Mouse (Mus musculus) embryonic facial prominence, embryonic 10.5 days (tissue): ENCODE measurements around the gene Sept11. TPM values are rescaled to one million over a fixed set of nuclear protein-coding genes. Genes with fewer than 3 reads are reported as not detected.
A peak's percentile ranks its signal among the peaks of the same experiment; 100 is the strongest.

Experiments used
- DNase-seq: peaks from one replicate; pipeline ENCODE4 v3.0.0-alpha.2; 2017; ENCODE audit warnings: low spot score
- H3K27ac ChIP-seq: fragments of 300-500 bp; sonication (generic); replicated peaks from 2 replicates; pipeline ENCODE4 v1.5.1; 2016; ENCODE audit warnings: mild to moderate bottlenecking
- H3K27me3 ChIP-seq: fragments of 300-500 bp; sonication (generic); replicated peaks from 2 replicates; pipeline ENCODE4 v1.6.1; 2016; ENCODE audit warnings: low read depth, mild to moderate bottlenecking; ENCODE audit not compliant: poor library complexity, severe bottlenecking
- H3K36me3 ChIP-seq: fragments of 300-500 bp; sonication (generic); replicated peaks from 2 replicates; pipeline ENCODE4 v1.6.1; 2016; ENCODE audit warnings: mild to moderate bottlenecking, moderate library complexity
- H3K4me1 ChIP-seq: fragments of 300-500 bp; sonication (generic); 2 replicates; pipeline ENCODE4 v1.6.1; 2016
- H3K4me3 ChIP-seq: fragments of 300-500 bp; sonication (generic); 2 replicates; pipeline ENCODE4 v1.5.1; 2016; ENCODE audit warnings: mild to moderate bottlenecking, moderate library complexity
- H3K9me3 ChIP-seq: fragments of 300-500 bp; sonication (generic); 2 replicates; pipeline ENCODE4 v1.6.1; 2016; ENCODE audit warnings: mild to moderate bottlenecking
- WGBS: fragments of 180-500 bp; shearing (Covaris S2); methylation state at CpG from one replicate; pipeline ENCODE4 v1.1.7; 2016; 5-methylcytosine and 5-hydroxymethylcytosine counted together
- polyA plus RNA-seq: library from polyadenylated mRNA; unstranded; fragments of >200 nt; fragmentation: Nextera tagmentation; extraction: Ambion mirVana; gene quantifications from 2 replicates; pipeline ENCODE4 v1.2.1, GENCODE M21; 2016

Gene Sept11
- polyA plus RNA-seq: 294 and 297 TPM in 2 replicates

- Histone ChIP-seq H3K27ac (peak within 1 kb of the TSS; percentile 97), H3K27me3 (no peaks in the 10 kb centered on the region), H3K4me1 (peaks cover 62% of the 10 kb centered on the region), H3K9me3 (no peaks in the 10 kb centered on the region), H3K36me3 (peaks cover 6% of the 10 kb centered on the region), H3K4me3 (peak within 1 kb of the TSS; percentile 81)
- WGBS: under 1% methylated on average over 63 of the region's 63 CpGs
- peak; percentile 95 for DNase-seq
Observed at GRCm38 (mm10) chr5:93092857-93093622, at the start of gene Sept11. Sept11 (plus strand) TSS chr5:93093437.

- peak overlapping the region; percentile 67 for H3K27ac ChIP-seq
- H3K9me3 ChIP-seq: no peaks in the 10 kb centered on the region
- H3K27me3 ChIP-seq: peaks cover 86% of the 10 kb centered on the region
- no peaks in the 10 kb centered on the region for H3K36me3 ChIP-seq
- DNase-seq: peak; percentile 52
- peaks cover 53% of the 10 kb centered on the region for H3K4me1 ChIP-seq
- H3K4me3 ChIP-seq: peak overlapping the region; percentile 63
- 2% methylated on average over 69 of the region's 69 CpGs for WGBS
Observed at GRCm38 (mm10) chr5:93043688-93044583, 49.3 kb upstream of the Sept11 start.

DNA sequence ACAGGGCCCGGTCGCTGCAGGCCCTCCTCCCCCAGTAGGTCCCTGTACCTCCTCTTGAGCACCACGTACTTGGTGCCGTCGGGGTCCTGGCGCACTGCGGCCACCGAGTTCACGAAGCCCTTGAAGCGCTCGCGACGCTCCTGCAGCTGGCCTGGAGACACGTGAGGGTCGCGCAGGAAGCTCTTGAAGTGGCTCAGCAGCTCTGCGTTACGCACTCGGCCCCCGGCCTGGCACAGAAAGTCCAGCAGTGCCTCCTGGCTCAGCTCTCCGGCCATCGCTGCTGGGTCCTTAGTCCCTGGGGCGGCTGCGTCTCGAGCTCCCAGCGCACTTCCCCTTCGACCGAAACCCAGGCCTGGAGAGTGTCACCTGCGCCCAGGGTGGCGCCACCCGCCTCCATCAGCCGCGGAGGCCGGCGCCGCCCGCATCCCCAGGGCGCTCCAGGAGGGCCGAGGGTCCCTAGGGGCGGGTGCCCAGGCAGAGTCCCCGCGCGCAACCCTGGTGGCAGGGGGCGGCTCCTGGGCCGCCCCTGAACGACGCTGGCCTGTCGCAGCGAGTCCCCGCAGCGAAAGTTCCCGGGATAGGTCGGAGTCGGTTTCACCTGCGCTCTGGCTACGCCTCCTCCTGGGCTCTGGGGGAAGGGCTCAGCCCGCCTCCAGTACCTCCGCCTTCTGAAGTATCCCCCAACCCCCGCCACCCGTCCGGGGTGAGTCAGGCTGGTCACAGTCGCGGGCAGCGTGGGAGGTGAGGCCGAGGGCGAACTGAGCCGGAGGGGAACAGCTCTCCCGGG lies 48.5 kb upstream of the Sept11 start, which contains the start of gene Sowahb:
Gene Sowahb, minus strand, starts transcription at position 439 of the 787 bp plus-strand sequence.
- WGBS: under 1% methylated on average over 68 of the region's 68 CpGs
- H3K27me3 ChIP-seq: peaks cover 93% of the 10 kb centered on the region
- H3K36me3 ChIP-seq: no peaks in the 10 kb centered on the region
- peak; percentile 76 for DNase-seq
- no peaks in the 10 kb centered on the region for H3K9me3 ChIP-seq
- H3K4me1 ChIP-seq: peaks cover 49% of the 10 kb centered on the region
- peak within 1 kb of the TSS; percentile 67 for H3K27ac ChIP-seq
- peak within 1 kb of the TSS; percentile 63 for H3K4me3 ChIP-seq

DNA sequence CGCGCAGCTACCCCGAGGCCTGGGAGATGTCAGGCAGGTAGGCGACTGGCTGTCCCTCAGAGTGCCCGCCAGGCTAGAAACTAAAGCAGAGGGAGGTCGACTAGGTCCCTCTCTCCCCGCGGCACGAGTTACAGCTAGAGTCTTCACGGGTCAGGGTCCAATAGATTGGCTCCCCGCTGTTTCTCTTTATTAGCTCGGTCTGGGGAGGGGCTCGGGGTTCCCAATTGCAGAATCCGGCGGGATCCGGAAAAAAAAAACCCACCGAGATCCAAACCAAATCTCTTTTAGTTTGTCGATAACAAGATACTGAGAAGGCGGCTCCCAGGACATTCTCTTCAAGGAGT lies 47.9 kb upstream of the Sept11 start:
- Histone ChIP-seq H3K9me3 (no peaks in the 10 kb centered on the region), H3K4me3 (peak overlapping the region; percentile 63), H3K27ac (peak overlapping the region; percentile 67), H3K4me1 (peaks cover 44% of the 10 kb centered on the region), H3K36me3 (no peaks in the 10 kb centered on the region), H3K27me3 (peaks cover 93% of the 10 kb centered on the region)
- WGBS: under 1% methylated on average over 19 of the region's 19 CpGs
- DNase-seq: no peak

DNA sequence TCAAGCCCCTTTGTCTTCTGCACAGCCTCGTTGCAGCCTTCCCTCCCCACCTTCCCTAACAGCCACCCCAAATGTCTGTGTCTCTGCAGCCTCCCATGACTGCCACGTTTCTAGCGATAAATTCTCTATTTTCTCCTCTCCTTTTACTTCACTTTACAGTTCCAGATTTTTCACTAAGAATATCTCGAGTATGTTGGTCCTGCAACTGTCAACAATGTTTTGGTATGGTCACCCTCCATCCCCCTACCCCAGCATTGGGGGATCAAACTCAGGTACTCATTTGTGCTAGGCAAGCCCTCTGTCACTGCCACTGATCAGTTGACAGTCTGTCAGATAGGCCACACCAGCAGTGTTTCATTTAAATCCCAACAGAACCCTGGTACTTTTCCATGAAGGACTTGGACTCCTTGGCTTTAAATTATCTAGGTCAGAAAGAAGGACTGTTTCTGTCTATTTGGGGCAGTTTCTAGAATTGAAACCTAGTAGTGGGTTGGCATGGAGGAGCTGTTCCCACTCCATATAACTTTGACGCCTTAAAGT lies 46.9 kb upstream of the Sept11 start:
- H3K36me3 ChIP-seq: no peaks in the 10 kb centered on the region
- 23% methylated on average over 5 of the region's 5 CpGs for WGBS
- no peak for DNase-seq
- no peak overlapping the region for H3K27ac ChIP-seq
- H3K27me3 ChIP-seq: peaks cover 90% of the 10 kb centered on the region
- peaks cover 41% of the 10 kb centered on the region for H3K4me1 ChIP-seq
- H3K4me3 ChIP-seq: no peak overlapping the region
- no peaks in the 10 kb centered on the region for H3K9me3 ChIP-seq

GRCm38 (mm10) chr5:93048481-93049240 lies 44.6 kb upstream of the Sept11 start:
- peaks cover 67% of the 10 kb centered on the region for H3K27me3 ChIP-seq
- 70% methylated on average over 13 of the region's 13 CpGs for WGBS
- peaks cover 22% of the 10 kb centered on the region for H3K4me1 ChIP-seq
- H3K36me3 ChIP-seq: no peaks in the 10 kb centered on the region
- DNase-seq: no peak
- H3K9me3 ChIP-seq: no peaks in the 10 kb centered on the region
- H3K4me3 ChIP-seq: no peak overlapping the region
- no peak overlapping the region for H3K27ac ChIP-seq

- no peak overlapping the region for H3K4me3 ChIP-seq
- H3K4me1 ChIP-seq: peaks cover 9% of the 10 kb centered on the region
- H3K9me3 ChIP-seq: no peaks in the 10 kb centered on the region
- H3K27me3 ChIP-seq: peaks cover 54% of the 10 kb centered on the region
- no peak overlapping the region for H3K27ac ChIP-seq
- 93% methylated on average over 1 of the region's 1 CpGs for WGBS
- no peaks in the 10 kb centered on the region for H3K36me3 ChIP-seq
- no peak for DNase-seq
Observed at GRCm38 (mm10) chr5:93049971-93050370, 43.3 kb upstream of the Sept11 start.

- 46% methylated on average over 5 of the region's 5 CpGs for WGBS
- H3K4me1 ChIP-seq: no peaks in the 10 kb centered on the region
- H3K27ac ChIP-seq: no peak overlapping the region
- DNase-seq: no peak
- no peaks in the 10 kb centered on the region for H3K36me3 ChIP-seq
- H3K27me3 ChIP-seq: peaks cover 44% of the 10 kb centered on the region
- H3K9me3 ChIP-seq: no peaks in the 10 kb centered on the region
- H3K4me3 ChIP-seq: no peak overlapping the region
Observed at GRCm38 (mm10) chr5:93051041-93051440, 42.2 kb upstream of the Sept11 start.

GRCm38 (mm10) chr5:93051951-93052350 lies 41.3 kb upstream of the Sept11 start:
- no peaks in the 10 kb centered on the region for H3K36me3 ChIP-seq
- no peak overlapping the region for H3K4me3 ChIP-seq
- WGBS: 87% methylated on average over 9 of the region's 9 CpGs
- DNase-seq: no peak
- H3K4me1 ChIP-seq: no peaks in the 10 kb centered on the region
- no peaks in the 10 kb centered on the region for H3K9me3 ChIP-seq
- peaks cover 34% of the 10 kb centered on the region for H3K27me3 ChIP-seq
- H3K27ac ChIP-seq: no peak overlapping the region

- H3K4me1 ChIP-seq: no peaks in the 10 kb centered on the region
- H3K9me3 ChIP-seq: no peaks in the 10 kb centered on the region
- no peak overlapping the region for H3K4me3 ChIP-seq
- H3K27me3 ChIP-seq: peaks cover 16% of the 10 kb centered on the region
- no peak overlapping the region for H3K27ac ChIP-seq
- H3K36me3 ChIP-seq: no peaks in the 10 kb centered on the region
- no peak for DNase-seq
- WGBS: 50% methylated on average over 8 of the region's 8 CpGs
Observed at GRCm38 (mm10) chr5:93053606-93054397, 39.4 kb upstream of the Sept11 start.

DNA sequence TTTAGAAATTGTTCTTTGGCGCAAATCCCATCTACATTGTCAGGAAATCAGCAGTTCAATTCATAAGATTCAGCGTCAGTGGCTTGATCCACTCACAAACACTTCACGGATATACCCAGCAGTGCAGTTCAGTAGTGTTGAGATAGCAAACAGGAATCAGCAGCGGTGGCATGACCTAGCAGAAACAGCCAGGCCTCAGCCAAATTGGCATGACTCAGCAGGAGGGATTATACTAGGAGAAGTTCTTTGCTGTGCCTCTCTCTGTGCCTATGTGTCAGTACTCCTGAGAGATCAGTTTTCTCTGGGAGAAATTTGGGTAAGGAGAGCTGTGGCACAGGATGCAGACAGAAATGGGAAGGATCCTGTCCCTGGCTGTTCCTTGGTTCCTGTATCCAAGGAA lies 32.4 kb upstream of the Sept11 start:
- no peaks in the 10 kb centered on the region for H3K36me3 ChIP-seq
- no peaks in the 10 kb centered on the region for H3K4me1 ChIP-seq
- WGBS: 90% methylated on average over 4 of the region's 4 CpGs
- no peak for DNase-seq
- no peak overlapping the region for H3K4me3 ChIP-seq
- H3K27me3 ChIP-seq: no peaks in the 10 kb centered on the region
- H3K27ac ChIP-seq: no peak overlapping the region
- H3K9me3 ChIP-seq: no peaks in the 10 kb centered on the region
